Mouse (Mus musculus): ENCODE results near the gene Vasp.

Gene Vasp

GRCm38 (mm10) chr7:19224933-19225332 is 46.7 kb downstream of the Vasp start:
- CTCF ChIA-PET = interaction anchor here in 2 of 4 experiments (0.5 to 0.7 kb wide), 2 partner anchors 46 to 171 kb away, joined by 4 read pairs; partner anchors contain the start of gene Rsph6a (in 1 of the 2)
- POLR2A ChIA-PET = interaction anchor here in 1 of 4 experiments (0.6 to 1.1 kb wide), 2 partner anchors 10 to 27 kb away, joined by 3 read pairs; no protein-coding TSS in a partner anchor

- ChIA-PET CTCF (interaction anchor here (0.5 to 1.7 kb wide), 6 partner anchors 13 to 220 kb away, joined by 3 to 8 read pairs (median 4); no protein-coding TSS in a partner anchor), POLR2A (interaction anchor here in 2 of 4 experiments (1.2 to 3.0 kb wide), 6 partner anchors 14 to 58 kb away, joined by 3 to 13 read pairs (median 8); partner anchors contain the start of gene Ppm1n (in 1 of the 2))
Observed at GRCm38 (mm10) chr7:19222875-19223274, 48.7 kb downstream of the Vasp start.

- ChIA-PET POLR2A (interaction anchor here in 2 of 4 experiments (0.5 to 3.0 kb wide), 8 partner anchors 13 to 59 kb away, joined by 3 to 13 read pairs (median 6); partner anchors contain the start of gene Ppm1n (in 1 of the 2)), CTCF (interaction anchor here (0.6 to 1.7 kb wide), 8 partner anchors 12 to 361 kb away, joined by 3 to 8 read pairs (median 4); no protein-coding TSS in a partner anchor)
Observed at GRCm38 (mm10) chr7:19222189-19222588, 49.4 kb downstream of the Vasp start.

- ChIA-PET POLR2A (interaction anchor here in 2 of 4 experiments (1.0 to 3.0 kb wide), 4 partner anchors 10 to 164 kb away, joined by 3 to 10 read pairs (median 4); no protein-coding TSS in a partner anchor), CTCF (interaction anchor here in 3 of 4 experiments (0.5 to 1.3 kb wide), 8 partner anchors 10 to 161 kb away, joined by 3 to 8 read pairs (median 3); no protein-coding TSS in a partner anchor)
Observed at GRCm38 (mm10) chr7:19220061-19220460, 51.6 kb downstream of the Vasp start.

- POLR2A ChIA-PET = interaction anchor here in 3 of 4 experiments (0.8 to 2.5 kb wide), 8 partner anchors 9 to 90 kb away, joined by 3 to 19 read pairs (median 4); partner anchors contain the start of gene Opa3 (in 1 of the 3)
- CTCF ChIA-PET = interaction anchor here (0.7 to 1.7 kb wide), 8 partner anchors 8 to 49 kb away, joined by 3 to 9 read pairs (median 4); no protein-coding TSS in a partner anchor
Observed at GRCm38 (mm10) chr7:19217944-19218343, 53.7 kb downstream of the Vasp start.

GRCm38 (mm10) chr7:19217492-19217891 is 54.1 kb downstream of the Vasp start:
- POLR2A ChIA-PET = interaction anchor here in 3 of 4 experiments (0.6 to 2.5 kb wide), 8 partner anchors 9 to 40 kb away, joined by 3 to 19 read pairs (median 4); partner anchors contain the start of gene Opa3 (in 1 of the 3)
- CTCF ChIA-PET = interaction anchor here in 3 of 4 experiments (0.5 to 1.7 kb wide), 6 partner anchors 8 to 149 kb away, joined by 3 to 9 read pairs (median 4); no protein-coding TSS in a partner anchor

- CTCF ChIA-PET = interaction anchor here in 3 of 4 experiments (0.6 to 1.0 kb wide), 5 partner anchors 12 to 262 kb away, joined by 3 to 14 read pairs (median 4); no protein-coding TSS in a partner anchor
- POLR2A ChIA-PET = interaction anchor here in 3 of 4 experiments (0.6 to 1.8 kb wide), 8 partner anchors 10 to 217 kb away, joined by 3 to 7 read pairs (median 3); no protein-coding TSS in a partner anchor
Observed at GRCm38 (mm10) chr7:19214940-19215339, 56.7 kb downstream of the Vasp start.

- CTCF ChIA-PET = interaction anchor here in 3 of 4 experiments (0.6 to 1.3 kb wide), 5 partner anchors 12 to 36 kb away, joined by 3 to 14 read pairs (median 4); no protein-coding TSS in a partner anchor
- POLR2A ChIA-PET = interaction anchor here in 3 of 4 experiments (0.7 to 1.8 kb wide), 10 partner anchors 10 to 218 kb away, joined by 3 to 7 read pairs (median 3); partner anchors contain the start of gene Opa3 (in 1 of the 3)
Observed at GRCm38 (mm10) chr7:19214369-19214768, 57.2 kb downstream of the Vasp start.

GRCm38 (mm10) chr7:19213385-19213784 is 58.2 kb downstream of the Vasp start:
- ChIA-PET POLR2A (interaction anchor here in 3 of 4 experiments (0.5 to 1.8 kb wide), 8 partner anchors 15 to 192 kb away, joined by 3 to 7 read pairs (median 4); partner anchors contain the start of gene Opa3 (in 1 of the 3)), CTCF (interaction anchor here in 2 of 4 experiments (0.6 to 1.3 kb wide), 8 partner anchors 11 to 304 kb away, joined by 3 to 6 read pairs (median 3); no protein-coding TSS in a partner anchor)

- ChIA-PET CTCF (interaction anchor here in 3 of 4 experiments (0.6 to 1.0 kb wide), 4 partner anchors 10 to 464 kb away, joined by 3 to 13 read pairs (median 6); partner anchors contain the start of gene Cd3eap (in 1 of the 3)), POLR2A (interaction anchor here in 2 of 4 experiments (0.7 to 1.6 kb wide), 6 partner anchors 10 to 92 kb away, joined by 3 to 5 read pairs (median 4); partner anchors contain the start of gene Fbxo46 (in 1 of the 2))
Observed at GRCm38 (mm10) chr7:19211996-19212755, 59.4 kb downstream of the Vasp start, which contains the start of gene Gpr4. Gene Gpr4, plus strand, starts transcription at chr7:19212538.

- ChIA-PET CTCF (interaction anchor here in 1 of 4 experiments (1.0 kb wide), 1 partner anchor 17 kb away, joined by 3 read pairs; no protein-coding TSS in a partner anchor), POLR2A (interaction anchor here in 2 of 4 experiments (0.9 to 1.6 kb wide), 3 partner anchors 17 to 61 kb away, joined by 3 to 5 read pairs (median 4); no protein-coding TSS in a partner anchor)
Observed at GRCm38 (mm10) chr7:19211041-19211675, 60.5 kb downstream of the Vasp start.

- POLR2A ChIA-PET = interaction anchor here (0.6 to 2.5 kb wide), 29 partner anchors 10 to 207 kb away, joined by 3 to 16 read pairs (median 5); partner anchors contain the start of genes Eml2 (in 1 of the 4), Qpctl (in 1 of the 4), Snrpd2 (in 1 of the 4) and Vasp (in 1 of the 4)
Observed at GRCm38 (mm10) chr7:19210010-19210409, 61.6 kb downstream of the Vasp start.

GRCm38 (mm10) chr7:19209494-19209893 is 62.1 kb downstream of the Vasp start:
- ChIA-PET CTCF (interaction anchor here (0.5 to 3.6 kb wide), 70 partner anchors 8 to 311 kb away, joined by 3 to 47 read pairs (median 5); partner anchors contain the start of genes Eml2 (in 2 of the 4), Cd3eap (in 1 of the 4), Ercc1 (in 1 of the 4) and Fbxo46 (in 1 of the 4)), POLR2A (interaction anchor here (0.6 to 2.5 kb wide), 35 partner anchors 8 to 207 kb away, joined by 3 to 16 read pairs (median 4); partner anchors contain the start of genes Eml2 (in 2 of the 4), Fbxo46 (in 1 of the 4), Qpctl (in 1 of the 4) and Snrpd2 (in 1 of the 4))

More at GRCm38 (mm10) chr7:19210010-19210409, 61.6 kb downstream of the Vasp start:
- CTCF ChIA-PET = interaction anchor here (0.6 to 3.6 kb wide), 53 partner anchors 8 to 156 kb away, joined by 3 to 47 read pairs (median 5); partner anchors contain the start of genes Eml2 (in 2 of the 4), Ercc1 (in 1 of the 4), Fosb (in 1 of the 4) and Ppm1n (in 1 of the 4)

GRCm38 (mm10) chr7:19208944-19209472 is 62.6 kb downstream of the Vasp start:
- ChIA-PET CTCF (interaction anchor here (0.5 to 3.6 kb wide), 74 partner anchors 8 to 310 kb away, joined by 3 to 47 read pairs (median 5); partner anchors contain the start of genes Eml2 (in 2 of the 4), Ppm1n (in 2 of the 4), Cd3eap (in 1 of the 4) and Ercc1 (in 1 of the 4)), POLR2A (interaction anchor here in 3 of 4 experiments (0.6 to 2.5 kb wide), 35 partner anchors 9 to 492 kb away, joined by 3 to 16 read pairs (median 4); partner anchors contain the start of genes Eml2 (in 2 of the 3), Fbxo46 (in 1 of the 3), Qpctl (in 1 of the 3) and Snrpd2 (in 1 of the 3))

GRCm38 (mm10) chr7:19208201-19208910 is 63.3 kb downstream of the Vasp start:
- POLR2A ChIA-PET = interaction anchor here in 3 of 4 experiments (0.6 to 2.5 kb wide), 25 partner anchors 9 to 492 kb away, joined by 3 to 16 read pairs (median 5); partner anchors contain the start of genes Eml2 (in 1 of the 3) and Vasp (in 1 of the 3)
- CTCF ChIA-PET = interaction anchor here (0.5 to 3.6 kb wide), 58 partner anchors 10 to 191 kb away, joined by 3 to 47 read pairs (median 5); partner anchors contain the start of genes Eml2 (in 2 of the 4), Ppm1n (in 2 of the 4), Cd3eap (in 1 of the 4) and Fbxo46 (in 1 of the 4)

Data from embryonic stem cell, embryonic (primary cell).